Mouse (Mus musculus) right cerebral cortex, postnatal 14 days (tissue): Measurements from ENCODE around the gene Orai3.

ENCODE experiments used
- DNase-seq: peaks from one replicate; pipeline ENCODE4 v3.0.0; 2022

The Orai3 gene

DNA sequence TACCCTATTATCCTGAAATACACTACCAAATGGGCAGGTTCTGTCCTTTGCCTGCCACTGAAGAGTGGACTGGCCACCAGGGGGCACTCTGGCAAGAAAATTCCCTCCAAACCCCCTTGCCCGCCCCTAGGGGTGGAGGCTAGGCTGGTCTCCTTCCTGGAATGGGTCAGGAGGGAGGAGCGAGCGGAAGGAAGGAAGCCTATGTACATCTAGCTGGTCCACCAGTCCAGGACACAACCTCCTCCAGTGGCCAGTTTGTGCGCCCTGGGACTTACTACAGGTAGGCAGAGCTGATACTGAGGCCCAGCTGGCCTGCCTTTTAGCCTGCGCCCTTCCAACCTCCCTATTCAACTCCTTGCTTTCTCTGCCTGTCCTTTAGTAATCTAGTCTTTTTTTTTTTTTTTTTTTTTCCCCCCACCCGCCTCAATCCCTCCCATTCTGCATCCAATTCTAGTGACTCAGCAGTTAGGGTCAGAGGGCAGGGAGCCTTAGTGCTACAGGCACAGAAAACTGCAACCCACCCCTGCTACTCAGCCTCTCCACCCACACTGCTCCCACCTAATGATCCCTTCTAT, 30.9 kb downstream of the Orai3 start, which contains the start of gene Hsd3b7:
TSS of gene Hsd3b7 (plus strand) at position 170 of the 575 bp plus-strand sequence.
- peak; percentile 89 for DNase-seq

DNA sequence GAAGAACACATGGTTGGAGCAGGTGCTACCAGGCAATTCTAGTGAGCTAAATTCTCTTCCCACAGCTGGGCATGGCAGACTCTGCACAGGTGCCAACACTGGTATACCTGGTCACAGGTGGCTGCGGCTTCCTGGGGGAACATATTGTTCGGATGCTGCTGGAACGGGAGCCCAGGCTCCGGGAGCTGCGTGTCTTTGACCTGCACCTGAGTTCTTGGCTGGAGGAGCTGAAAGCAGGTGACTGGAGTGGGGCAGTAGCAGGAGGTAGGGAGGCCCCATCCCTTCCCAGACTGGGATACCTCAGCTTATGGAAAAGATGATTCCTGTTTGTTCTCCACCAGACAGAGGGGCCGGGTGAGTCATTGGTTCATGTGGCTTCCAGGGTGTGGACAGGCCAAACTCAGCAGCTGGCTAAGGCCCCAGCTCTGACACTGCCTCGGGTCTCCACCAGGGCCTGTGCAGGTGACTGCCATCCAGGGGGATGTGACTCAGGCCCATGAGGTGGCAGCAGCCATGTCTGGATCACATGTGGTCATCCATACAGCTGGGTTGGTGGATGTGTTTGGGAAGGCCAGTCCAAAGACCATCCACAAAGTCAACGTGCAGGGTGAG, 31.5 kb downstream of the Orai3 start:
- DNase-seq, result no peak

DNA sequence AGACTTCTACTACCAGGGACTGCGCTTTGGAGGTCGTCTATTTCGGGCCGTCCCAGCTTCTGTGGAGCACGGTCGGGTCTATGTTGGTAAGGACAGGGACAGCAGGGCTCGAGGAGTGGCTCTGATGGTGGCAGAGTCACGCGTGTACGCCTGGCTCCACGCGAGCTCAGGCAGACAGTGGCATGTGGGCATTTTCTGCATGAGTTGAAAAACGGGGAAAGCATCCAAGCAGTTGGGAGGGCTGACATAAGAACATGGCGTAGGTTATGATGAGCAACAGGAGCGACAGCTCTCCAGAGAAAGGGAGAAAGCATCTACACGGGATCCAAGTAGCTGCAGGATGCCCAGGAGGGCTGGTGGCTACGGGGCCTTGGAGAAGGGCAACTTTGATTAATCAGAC, 32.7 kb downstream of the Orai3 start:
- no peak for DNase-seq

GRCm38 (mm10) chr7:127808821-127809220, 39.2 kb downstream of the Orai3 start:
- no peak for DNase-seq

GRCm38 (mm10) chr7:127809846-127810245, 40.2 kb downstream of the Orai3 start:
- no peak for DNase-seq

DNA sequence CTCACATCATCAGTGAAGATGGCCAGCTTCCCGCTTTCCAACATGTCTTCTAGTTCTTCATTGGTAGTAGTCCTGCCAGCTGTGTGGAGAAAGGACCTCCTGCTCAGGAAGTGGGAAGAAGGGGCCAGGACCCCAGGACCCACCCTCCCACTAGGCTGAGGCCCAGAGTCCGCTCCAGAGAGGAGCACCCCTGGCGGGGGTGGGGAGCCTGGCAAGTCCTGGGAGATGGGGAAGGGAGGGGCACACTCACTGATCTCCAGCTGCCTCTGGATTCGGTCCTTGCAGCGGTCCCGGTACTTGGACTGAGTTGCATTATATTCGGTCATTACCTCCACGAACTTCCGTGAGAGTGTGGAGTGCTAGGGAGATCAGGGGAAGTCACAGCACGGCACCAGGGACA, 41.0 kb downstream of the Orai3 start:
- no peak for DNase-seq

- DNase-seq, result no peak
Measured at GRCm38 (mm10) chr7:127811240-127811639, 41.6 kb downstream of the Orai3 start.

GRCm38 (mm10) chr7:127812292-127812691, 42.7 kb downstream of the Orai3 start:
- DNase-seq, result no peak

DNA sequence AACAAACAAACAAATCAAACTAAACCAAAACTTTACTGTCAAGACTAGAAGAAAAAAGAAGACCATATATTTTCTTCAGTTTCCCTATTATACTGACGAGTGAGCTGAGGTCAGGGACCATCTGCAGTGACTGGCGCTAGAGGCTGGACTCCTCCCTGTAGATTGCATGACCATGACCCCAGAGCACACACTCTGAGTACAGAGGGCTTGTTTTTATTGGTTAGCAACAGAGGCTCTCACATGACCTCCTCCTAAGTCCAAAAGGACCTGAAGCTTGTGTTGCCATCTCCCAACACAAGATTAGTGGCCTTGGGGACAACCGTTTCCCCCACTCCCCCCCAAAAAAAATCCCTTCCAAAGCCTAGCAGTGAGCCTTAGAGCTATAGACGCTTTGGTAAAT, 44.2 kb downstream of the Orai3 start:
- no peak for DNase-seq

DNA sequence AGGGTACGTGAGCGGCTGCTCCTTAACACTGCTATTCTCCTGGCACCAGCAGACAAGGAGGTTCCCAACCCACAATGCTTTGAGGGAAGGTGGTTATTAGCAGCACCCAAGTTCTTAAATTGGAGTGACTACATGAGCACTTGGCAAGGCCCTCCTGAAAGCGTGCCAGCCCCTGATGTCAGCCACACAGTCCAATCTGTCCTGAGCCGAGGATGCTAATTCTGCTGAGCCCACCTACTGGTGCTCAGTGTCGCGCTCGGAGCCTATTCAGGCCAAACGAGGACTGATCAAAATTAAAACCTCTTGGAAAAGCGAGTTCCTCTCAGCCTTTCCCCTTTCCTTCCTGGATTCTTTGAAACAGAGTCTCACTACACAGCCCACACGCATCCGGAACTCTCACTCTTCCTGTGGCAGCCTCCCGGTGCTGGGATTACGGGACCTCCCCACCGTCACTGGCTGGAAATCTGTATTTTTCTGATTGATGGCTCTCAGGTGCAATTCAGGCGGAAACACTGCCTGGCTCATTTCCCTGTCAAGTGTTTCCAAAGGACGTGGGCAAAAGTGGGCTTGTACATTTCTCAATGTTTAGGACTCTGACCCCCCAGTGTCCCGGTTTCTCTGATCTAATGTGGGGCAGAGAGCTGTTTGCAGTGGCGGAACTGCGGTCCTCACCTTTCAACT, 44.8 kb downstream of the Orai3 start:
- DNase-seq, result peak; percentile 74

GRCm38 (mm10) chr7:127815116-127815665, 45.6 kb downstream of the Orai3 start:
- DNase-seq, result no peak

DNA sequence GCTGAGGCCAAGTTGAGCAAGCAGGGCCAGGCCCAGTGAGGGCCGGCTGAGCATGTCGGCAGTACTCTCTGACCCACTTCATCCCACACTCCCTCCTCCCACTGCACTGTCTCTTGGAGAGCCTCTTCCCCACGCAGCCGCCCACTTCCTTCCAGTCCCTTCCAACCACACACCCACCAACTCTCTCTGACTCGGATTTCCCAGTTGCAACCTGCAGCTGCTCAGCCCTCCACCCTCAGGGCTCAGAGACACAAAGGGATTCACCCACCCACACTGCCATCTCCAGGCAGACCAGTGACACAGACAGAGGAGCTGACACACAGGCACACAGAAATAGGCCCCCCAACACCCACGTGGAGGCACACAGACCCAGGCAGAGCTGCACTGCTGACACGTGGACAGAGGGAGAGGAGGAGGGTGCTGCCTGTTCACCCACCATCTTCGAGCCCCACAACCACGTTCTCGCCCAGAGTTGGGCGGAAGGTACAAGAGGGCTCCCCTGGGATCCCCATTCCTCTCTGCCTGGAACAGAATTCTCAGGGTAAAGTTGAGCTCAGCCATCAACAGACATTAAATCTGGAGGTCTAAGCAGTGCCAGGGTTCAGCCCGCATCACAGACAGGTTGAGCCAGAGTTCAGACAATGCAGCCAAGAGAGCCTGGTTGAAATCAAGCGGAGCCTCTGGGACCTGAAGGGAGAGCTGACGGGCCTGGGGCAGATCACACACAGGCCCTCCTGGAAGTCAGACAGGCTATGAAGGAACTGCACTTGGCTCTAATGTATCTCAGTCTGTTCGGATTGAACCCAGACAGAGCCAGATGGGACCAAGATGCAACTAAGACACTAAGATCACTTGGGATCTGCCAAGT, 46.6 kb downstream of the Orai3 start:
- DNase-seq, result peak; percentile 61

DNA sequence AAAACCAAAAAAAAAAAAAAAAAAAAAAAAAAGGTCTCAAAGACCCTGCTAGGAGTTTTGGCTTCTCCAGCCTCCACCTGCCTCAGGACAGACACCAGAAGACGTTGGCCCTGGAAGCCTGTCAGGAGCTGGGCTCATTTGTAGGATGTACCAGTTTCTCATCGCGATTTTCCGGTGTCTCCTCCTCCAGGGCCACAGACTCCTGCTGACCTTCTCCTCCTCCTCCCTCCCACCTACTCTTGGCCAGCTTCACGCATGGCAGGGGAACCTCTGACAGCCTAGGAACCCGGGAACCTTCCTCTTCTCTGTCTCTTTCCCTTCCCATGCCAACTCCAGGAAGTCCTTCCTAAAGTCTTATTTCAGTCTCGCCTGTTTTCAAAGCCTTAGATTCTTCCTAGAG, 47.4 kb downstream of the Orai3 start:
- DNase-seq, result no peak

DNA sequence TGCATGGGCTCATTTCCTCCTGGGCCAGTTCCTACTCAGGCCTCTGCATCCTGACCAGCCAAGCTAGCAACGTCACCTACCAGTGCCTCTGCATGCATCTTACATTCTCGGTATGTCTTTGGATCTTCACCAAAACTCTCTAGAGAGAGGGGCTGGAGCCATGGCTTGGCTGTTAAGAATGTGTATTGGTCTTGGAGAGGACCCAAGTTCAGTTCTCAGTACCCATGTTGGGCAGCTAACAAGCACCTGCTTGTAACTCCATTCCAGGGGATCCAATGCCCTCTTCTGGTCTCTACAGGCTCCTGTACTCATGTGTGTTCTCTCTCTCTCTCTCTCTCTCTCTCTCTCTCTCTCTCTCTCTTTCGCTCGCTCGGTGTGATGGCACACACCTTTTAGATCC, 48.2 kb downstream of the Orai3 start:
- no peak for DNase-seq

DNA sequence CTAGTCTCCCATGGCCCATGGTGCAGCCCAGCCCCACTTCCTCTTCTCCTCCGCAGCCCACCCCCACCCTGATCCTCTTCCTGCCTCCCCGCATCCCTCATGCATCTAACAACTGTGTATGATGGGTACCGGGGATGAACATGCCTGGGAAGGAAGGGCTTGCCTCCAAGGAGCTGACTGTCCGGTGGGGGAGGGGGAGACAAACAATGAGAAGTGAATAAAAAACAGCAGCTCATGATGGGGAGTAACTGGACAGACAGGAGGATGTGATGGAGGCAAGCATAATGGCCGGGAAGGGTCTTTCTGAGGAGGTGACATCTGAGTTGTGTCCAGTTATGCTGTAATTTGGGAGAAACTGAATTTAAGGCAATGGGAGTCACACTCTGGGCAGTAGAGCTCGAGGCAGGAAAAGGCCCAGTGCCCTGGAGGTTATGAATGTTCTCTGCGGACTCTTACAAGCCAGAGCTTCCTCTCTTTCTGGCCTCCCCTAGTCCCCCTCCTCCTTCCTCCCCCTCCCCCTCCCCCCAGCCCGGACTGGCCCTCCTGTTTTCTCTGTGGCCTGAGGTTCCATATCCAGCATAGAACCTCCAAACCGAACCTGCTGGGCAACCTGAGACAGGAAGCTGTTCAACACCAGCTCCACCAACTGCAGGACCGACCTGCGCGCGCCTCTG, 51.4 kb downstream of the Orai3 start:
- DNase-seq, result no peak

DNA sequence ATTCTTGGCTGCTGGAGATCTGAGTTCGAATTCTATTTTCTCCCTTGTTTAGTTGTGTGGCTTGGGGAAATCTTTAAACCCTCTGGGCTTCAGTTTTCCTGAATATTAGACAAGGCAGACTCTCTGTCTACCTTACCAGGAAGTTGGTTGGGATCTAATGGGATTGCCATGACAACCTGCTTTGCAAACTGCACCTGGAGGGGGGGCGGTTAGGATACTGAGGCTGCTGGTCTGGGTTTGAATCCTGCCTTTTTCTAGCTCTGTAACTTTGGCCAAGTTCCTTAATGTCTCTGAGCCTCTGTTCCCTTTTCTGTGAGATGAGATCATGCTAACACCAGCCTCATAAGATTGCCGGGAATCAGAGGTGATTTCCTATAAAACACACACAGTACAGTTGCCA, 52.9 kb downstream of the Orai3 start:
- DNase-seq, result no peak

GRCm38 (mm10) chr7:127823236-127824171, 53.9 kb downstream of the Orai3 start:
- DNase-seq, result no peak

DNA sequence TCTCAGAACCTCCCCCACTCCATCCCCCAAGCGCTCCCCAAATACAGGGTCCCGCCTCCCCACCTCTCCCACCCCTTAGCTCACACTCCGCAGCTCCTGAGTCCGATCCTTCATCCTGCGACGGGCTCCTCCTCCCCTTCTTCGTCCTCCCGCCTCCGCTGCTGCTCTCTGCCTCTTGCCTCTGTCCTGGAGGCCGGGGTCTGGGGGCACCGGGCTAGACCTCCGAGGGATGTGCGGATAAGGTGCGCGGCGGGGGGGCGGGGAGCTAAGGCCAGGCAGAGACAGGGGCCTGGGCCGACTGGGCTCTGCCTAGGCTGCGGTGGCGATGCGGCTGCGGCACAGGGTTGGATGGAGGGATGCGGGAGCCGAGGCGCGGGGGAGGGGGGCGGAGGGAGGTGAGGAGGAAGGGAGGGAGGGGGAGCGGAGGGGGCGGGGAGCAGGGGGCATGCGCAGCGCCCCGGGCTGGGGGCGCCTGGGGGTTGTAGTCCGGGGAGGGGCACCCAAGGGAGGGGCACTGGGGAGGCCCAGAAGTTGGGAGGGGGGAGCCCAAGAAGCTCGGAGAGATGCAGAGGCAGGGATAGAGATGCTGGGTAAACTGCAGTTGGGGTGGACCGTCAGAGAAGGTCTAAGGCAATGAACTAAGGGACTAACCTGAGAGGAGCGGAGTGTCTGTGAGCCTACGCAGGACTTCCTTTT, 54.7 kb downstream of the Orai3 start, which contains the start of the genes Stx4a and Stx1b:
TSS of gene Stx4a (plus strand) at position 119 of the 696 bp plus-strand sequence.
TSS of gene Stx1b (minus strand) at position 374 of the 696 bp plus-strand sequence.
- DNase-seq, result peak; percentile 88
